Mouse (Mus musculus): ENCODE results near the gene Mif. TPM values are rescaled to one million over a fixed set of nuclear protein-coding genes. Genes with fewer than 3 reads are reported as not detected.

Mif gene
- total and polyA plus RNA-seq, 3 experiments, result 1,217 to 2,151 (median 2,072) TPM

- H3K9ac ChIP-seq (ENCODE audit: insufficient read depth, low read depth), result no peak overlapping the region
- peak; percentile 52 for DNase-seq (ENCODE audit: extremely low read depth)
- no peak overlapping the region for H3K4me3 ChIP-seq (replicated peaks in 1 of 3; ENCODE audit: low read depth in 2 of 3, low read length in 2 of 3, poor library complexity in 1 of 3)
- no peak overlapping the region for H3K4me2 ChIP-seq (ENCODE audit: insufficient read depth, low read depth, poor library complexity, severe bottlenecking)
- H3K9me3 ChIP-seq (replicated peaks; ENCODE audit: low read length), result no peaks in the 10 kb centered on the region
- H3K27me3 ChIP-seq (replicated peaks), result no peaks in the 10 kb centered on the region
- TF ChIP-seq RCOR1 (conservative IDR thresholded peaks at IDR 0.05; ENCODE audit: low read depth, low read length), result no peak
- no peak for TF ChIP-seq CHD1 (IDR thresholded peaks at IDR 0.05; ENCODE audit: low read depth, low read length)
- no peak for TF ChIP-seq ZNF384 (IDR thresholded peaks at IDR 0.05; ENCODE audit: low read depth, low read length)
- no peak for TF ChIP-seq MAX (IDR thresholded peaks at IDR 0.05; ENCODE audit: low read length)
- no peak for TF ChIP-seq E2F4 (IDR thresholded peaks at IDR 0.05; ENCODE audit: insufficient replicate concordance, low read depth, low read length)
- no peak for TF ChIP-seq SIN3A (IDR thresholded peaks at IDR 0.05; ENCODE audit: low read length)
- TF ChIP-seq CTCF (conservative IDR thresholded peaks at IDR 0.05 in 1 of 2, IDR thresholded peaks at IDR 0.05 in 1 of 2; ENCODE audit: low read depth in 2 of 2, low read length in 2 of 2), result peak; percentile 67 to 69
- no peak for TF ChIP-seq ZC3H11A (IDR thresholded peaks at IDR 0.05; ENCODE audit: low read depth, low read length)
- TF ChIP-seq UBTF (IDR thresholded peaks at IDR 0.05; ENCODE audit: low read depth, low read length), result no peak
- TF ChIP-seq POLR2A (IDR thresholded peaks at IDR 0.05; ENCODE audit: low read depth, low read length), result 0 out of 2 replicates have a peak, but pooled peaks have one; percentile 15
- peak; percentile 59 for TF ChIP-seq SMC3 (IDR thresholded peaks at IDR 0.05; ENCODE audit: low read depth, low read length)
- no peak for TF ChIP-seq ETS1 (conservative IDR thresholded peaks at IDR 0.05; ENCODE audit: low read depth, low read length)
- peak; percentile 41 for TF ChIP-seq RAD21 (IDR thresholded peaks at IDR 0.05; ENCODE audit: low read depth, low read length)
- peaks cover 27 to 81% of the 10 kb centered on the region in 2 experiments for H3K36me3 ChIP-seq (replicated peaks in 1 of 2; ENCODE audit: control insufficient read depth in 1 of 2, insufficient read depth in 1 of 2, low read length in 1 of 2)
- peaks cover 33 to 67% of the 10 kb centered on the region in 2 experiments for H3K4me1 ChIP-seq (ENCODE audit: control insufficient read depth in 1 of 2, insufficient read depth in 2 of 2)
- dilution Hi-C loops (cut with MboI; ENCODE audit: extremely low pct_ligation_motif_present, extremely low pct_unique_long_range_greater_than_20kb, low sequenced_read_pairs), result no loop called here
- in situ Hi-C loops (cut with MboI; ENCODE audit: low pct_ligation_motif_present, low pct_unique_long_range_greater_than_20kb, low sequenced_read_pairs), result loop anchor here (5.0 kb wide), 1 partner anchor 40 kb away; the partner anchor contains the start of gene Mmp11
- H3K79me2 ChIP-seq (replicated peaks; ENCODE audit: control insufficient read depth, extremely low read depth, insufficient read depth, poor library complexity, severe bottlenecking), result no peaks in the 10 kb centered on the region; the same call in 1 of the 2 replicates
- peak overlapping the region; percentile 99; the same call in 1 of the 2 replicates for H3K27ac ChIP-seq (ENCODE audit: insufficient read depth, low read depth)
These were observed 37.3 kb upstream of the Mif start for GRCm38 (mm10) chr10:75897373-75897772.

GRCm38 (mm10) chr10:75896208-75896607 is 36.2 kb upstream of the Mif start:
- H3K27ac ChIP-seq (ENCODE audit: insufficient read depth, low read depth), result peak overlapping the region; percentile 99
- H3K79me2 ChIP-seq (replicated peaks; ENCODE audit: control insufficient read depth, extremely low read depth, insufficient read depth, poor library complexity, severe bottlenecking), result no peaks in the 10 kb centered on the region; the same call in 1 of the 2 replicates
- no peaks in the 10 kb centered on the region for H3K27me3 ChIP-seq (replicated peaks)
- peak; percentile 76 for DNase-seq (ENCODE audit: extremely low read depth)
- H3K4me2 ChIP-seq (ENCODE audit: insufficient read depth, low read depth, poor library complexity, severe bottlenecking), result peak overlapping the region; percentile 76; the same call in 1 of the 2 replicates
- peaks cover 19 to 72% of the 10 kb centered on the region in 2 experiments for H3K36me3 ChIP-seq (replicated peaks in 1 of 2; ENCODE audit: control insufficient read depth in 1 of 2, insufficient read depth in 1 of 2, low read length in 1 of 2)
- H3K9ac ChIP-seq (ENCODE audit: insufficient read depth, low read depth), result no peak overlapping the region
- in situ Hi-C loops (cut with MboI; ENCODE audit: low pct_ligation_motif_present, low pct_unique_long_range_greater_than_20kb, low sequenced_read_pairs) (loop anchor here (5.0 kb wide), 1 partner anchor 41 kb away; the partner anchor contains the start of gene Mmp11), dilution Hi-C loops (cut with MboI; ENCODE audit: extremely low pct_ligation_motif_present, extremely low pct_unique_long_range_greater_than_20kb, low sequenced_read_pairs) (no loop called here)
- H3K9me3 ChIP-seq (replicated peaks; ENCODE audit: low read length), result no peaks in the 10 kb centered on the region
- peaks cover 33 to 70% of the 10 kb centered on the region in 2 experiments for H3K4me1 ChIP-seq (ENCODE audit: control insufficient read depth in 1 of 2, insufficient read depth in 2 of 2)
- H3K4me3 ChIP-seq (replicated peaks in 1 of 3; ENCODE audit: low read depth in 2 of 3, low read length in 2 of 3, poor library complexity in 1 of 3), result peak overlapping the region in 1 of 3 experiments; percentile 28
- peak; percentile 68; the same call in 1 of the 2 replicates for TF ChIP-seq BHLHE40 (IDR thresholded peaks at IDR 0.05; ENCODE audit: low read depth, low read length)
- no peak for TF ChIP-seq CHD2 (IDR thresholded peaks at IDR 0.05; ENCODE audit: low read length)
- no peak for TF ChIP-seq KAT2A (IDR thresholded peaks at IDR 0.05; ENCODE audit: insufficient replicate concordance, low read length)
- peak; percentile 37; the same call in 1 of the 2 replicates for TF ChIP-seq ETS1 (conservative IDR thresholded peaks at IDR 0.05; ENCODE audit: low read depth, low read length)
- peak; percentile 29 for TF ChIP-seq RAD21 (IDR thresholded peaks at IDR 0.05; ENCODE audit: low read depth, low read length)
- no peak for TF ChIP-seq RCOR1 (conservative IDR thresholded peaks at IDR 0.05; ENCODE audit: low read depth, low read length)
- no peak for TF ChIP-seq ZC3H11A (IDR thresholded peaks at IDR 0.05; ENCODE audit: low read depth, low read length)
- peak; percentile 34; the same call in 1 of the 2 replicates for TF ChIP-seq MXI1 (IDR thresholded peaks at IDR 0.05; ENCODE audit: low read depth, low read length)
- peak; percentile 31; the same call in 1 of the 2 replicates for TF ChIP-seq MAX (IDR thresholded peaks at IDR 0.05; ENCODE audit: low read length)
- no peak; the same call in 1 of the 2 replicates for TF ChIP-seq MEF2A (IDR thresholded peaks at IDR 0.05; ENCODE audit: borderline replicate concordance, low read depth, low read length)
- no peak for TF ChIP-seq TBP (conservative IDR thresholded peaks at IDR 0.05; ENCODE audit: low read depth, low read length)
- TF ChIP-seq EP300 (IDR thresholded peaks at IDR 0.05; ENCODE audit: low read length), result peak; percentile 19; the same call in 1 of the 2 replicates
- peak; percentile 69 for TF ChIP-seq TCF12 (IDR thresholded peaks at IDR 0.05; ENCODE audit: low read depth, low read length)
- TF ChIP-seq SMC3 (IDR thresholded peaks at IDR 0.05; ENCODE audit: low read depth, low read length), result peak; percentile 46; the same call in 1 of the 2 replicates
- TF ChIP-seq MAFK (IDR thresholded peaks at IDR 0.05; ENCODE audit: insufficient replicate concordance, low read length), result 0 out of 2 replicates have a peak, but pooled peaks have one; percentile 17
- no peak for TF ChIP-seq USF1 (IDR thresholded peaks at IDR 0.05; ENCODE audit: low read depth, low read length)
- TF ChIP-seq E2F4 (IDR thresholded peaks at IDR 0.05; ENCODE audit: insufficient replicate concordance, low read depth, low read length), result no peak
- TF ChIP-seq PAX5 (IDR thresholded peaks at IDR 0.05; ENCODE audit: low read length), result no peak
- TF ChIP-seq NRF1 (IDR thresholded peaks at IDR 0.05; ENCODE audit: low read depth, low read length), result 0 out of 2 replicates have a peak, but pooled peaks have one; percentile 10
- TF ChIP-seq HCFC1 (IDR thresholded peaks at IDR 0.05; ENCODE audit: low read depth, low read length), result no peak
- no peak; the same call in 1 of the 2 replicates for TF ChIP-seq IRF4 (IDR thresholded peaks at IDR 0.05; ENCODE audit: low read depth, low read length)
- no peak for TF ChIP-seq CHD1 (IDR thresholded peaks at IDR 0.05; ENCODE audit: low read depth, low read length)
- TF ChIP-seq ZMIZ1 (IDR thresholded peaks at IDR 0.05; ENCODE audit: low read depth, low read length), result no peak
- peak; percentile 71; the same call in 1 of the 2 replicates for TF ChIP-seq SIN3A (IDR thresholded peaks at IDR 0.05; ENCODE audit: low read length)
- TF ChIP-seq MAZ (IDR thresholded peaks at IDR 0.05; ENCODE audit: low read depth, low read length), result peak; percentile 67; the same call in 1 of the 2 replicates
- peak in 1 of 2 experiments; percentile 57; a peak in 2 of 4 replicates for TF ChIP-seq CTCF (conservative IDR thresholded peaks at IDR 0.05 in 1 of 2, IDR thresholded peaks at IDR 0.05 in 1 of 2; ENCODE audit: low read depth in 2 of 2, low read length in 2 of 2)
- no peak for TF ChIP-seq UBTF (IDR thresholded peaks at IDR 0.05; ENCODE audit: low read depth, low read length)
